Comparison of ENCODE assay signal across 1 mouse cellular context in the genomic region with DNA sequence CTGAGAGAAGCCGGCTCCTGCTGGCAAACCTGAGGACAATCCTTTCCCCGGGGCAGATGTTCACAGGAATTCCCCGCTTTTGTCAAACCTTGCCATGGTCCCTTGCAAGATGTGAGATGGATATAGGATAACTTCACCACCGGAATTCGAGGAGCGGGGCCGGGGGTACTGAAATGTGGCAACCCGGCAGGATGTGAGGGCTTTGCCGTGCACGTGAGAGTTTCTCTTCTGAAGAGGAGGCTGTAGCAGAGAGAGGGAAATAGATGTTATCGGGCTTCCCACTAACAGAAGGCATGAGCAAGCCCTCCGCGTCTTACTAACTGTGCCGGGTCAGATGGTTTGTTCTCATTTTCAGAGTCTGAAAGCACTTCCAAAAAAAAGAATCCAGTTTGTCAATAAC.
TF ChIP-seq lines count a peak whose summit lies in the region.

No protein-coding gene starts in this region.

TF ChIP-seq in MEL, 35 proteins besides CTCF, POLR2A, EP300 and RAD21 (continued from another document):
- peak; percentile 96 for TF ChIP-seq BHLHE40 (IDR thresholded peaks at IDR 0.05; ENCODE audit: borderline replicate concordance, low read depth, low read length)
- no peak for TF ChIP-seq ZC3H11A (IDR thresholded peaks at IDR 0.05; ENCODE audit: low read depth, low read length)
- TF ChIP-seq GABPA (IDR thresholded peaks at IDR 0.05; ENCODE audit: low read depth, low read length): no peak
- no peak for TF ChIP-seq ZMIZ1 (IDR thresholded peaks at IDR 0.05; ENCODE audit: low read depth, low read length)
- TF ChIP-seq CHD1 (IDR thresholded peaks at IDR 0.05; ENCODE audit: low read depth, low read length): no peak
- TF ChIP-seq HCFC1 (IDR thresholded peaks at IDR 0.05; ENCODE audit: low read depth, low read length): 0 out of 2 replicates have a peak, but pooled peaks have one; percentile 20
